Comparison of ENCODE assay signal across 23 mouse cellular contexts in the genomic region with DNA sequence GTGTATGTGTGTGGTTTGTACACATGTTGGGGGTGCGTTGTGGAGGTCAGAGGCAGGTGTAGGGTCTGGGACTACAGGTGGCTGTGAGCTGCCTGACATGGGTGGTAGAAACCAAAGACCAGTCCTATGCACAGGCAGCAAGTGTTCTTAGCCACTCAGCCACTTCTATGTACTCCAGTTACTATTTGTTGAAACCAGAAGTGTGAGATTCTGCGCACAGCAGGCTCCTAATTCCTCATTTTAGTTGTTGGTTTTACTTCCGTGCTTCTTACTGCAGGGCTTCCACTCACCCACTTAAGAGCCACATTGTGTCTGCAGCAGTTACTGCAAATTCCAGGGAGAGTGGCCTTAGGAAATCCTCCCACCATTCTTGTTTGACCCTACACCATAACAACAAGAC.
DNase-seq lines count a peak whose midpoint lies in the region; ATAC-seq and TF ChIP-seq lines count a peak whose summit lies in the region.
"Had no signal": no experiment of that assay in that cellular context is flagged by ENCODE, and none has a peak within 500 bp of the region (broad histone marks: within the 10 kb centered on the region; RNA-seq: fewer than 3 reads in every experiment).

No protein-coding gene starts in this region.

- no peak overlapping the region for H3K4me2 ChIP-seq in lung, embryonic 16.5 days (ENCODE audit: low read depth, low read length)
- H3K4me2 ChIP-seq: embryonic facial prominence, embryonic 15.5 days; heart, embryonic 13.5 days had no signal

- no peaks in the 10 kb centered on the region for H3K36me3 ChIP-seq in kidney, adult 2 months (ENCODE audit: control insufficient read depth, insufficient read depth, low read length)
- no peaks in the 10 kb centered on the region for H3K36me3 ChIP-seq in lung, embryonic 16.5 days (ENCODE audit: control insufficient read depth, insufficient read depth, low read length)
- H3K36me3 ChIP-seq: embryonic facial prominence, embryonic 15.5 days; forebrain, embryonic 10.5 days; heart, embryonic 13.5 days; limb, embryonic 10.5 days; midbrain, embryonic 10.5 days had no signal

- DNase-seq in kidney, adult 2 months: peak; percentile 9
- no peak for DNase-seq in kidney, postnatal 14 days
- DNase-seq in lung, postnatal 25 days (ENCODE audit: low spot score): no peak
- peak; percentile 23 for DNase-seq in brain, adult 2 months (ENCODE audit: low read depth, low spot score)
- DNase-seq in cerebellum, adult 9-11 months: no peak
- DNase-seq in right cerebral cortex, postnatal 10 days (ENCODE audit: low spot score in 2 of 2): no peak
- DNase-seq: adrenal gland, adult 8-10 months; cerebellum, adult 2 months; gastrocnemius, postnatal 14 days; kidney, adult 9 months; kidney, postnatal 4 days; retina, postnatal 1 day; spleen, adult 18-20 months; thymus, postnatal 14 days had no signal

- H3K27ac ChIP-seq in kidney, adult 2 months (ENCODE audit: insufficient read depth, low read depth, low read length): no peak overlapping the region
- peak overlapping the region; percentile 32 for H3K27ac ChIP-seq in lung, embryonic 16.5 days (ENCODE audit: low read length)
- H3K27ac ChIP-seq: embryonic facial prominence, embryonic 15.5 days; forebrain, embryonic 10.5 days; heart, embryonic 13.5 days; limb, embryonic 10.5 days; liver, embryonic 14.5 days; midbrain, embryonic 10.5 days had no signal

- H3K9me3 ChIP-seq in lung, embryonic 16.5 days (ENCODE audit: control insufficient read depth, low read length): peaks cover 5% of the 10 kb centered on the region; the same call in 1 of the 2 replicates
- H3K9me3 ChIP-seq: embryonic facial prominence, embryonic 15.5 days; forebrain, embryonic 10.5 days; heart, embryonic 13.5 days; limb, embryonic 10.5 days; midbrain, embryonic 10.5 days had no signal

- H3K4me3 ChIP-seq in kidney, adult 2 months (ENCODE audit: insufficient read depth, low read depth, low read length): no peak overlapping the region
- no peak overlapping the region for H3K4me3 ChIP-seq in lung, embryonic 16.5 days (ENCODE audit: low read length)
- H3K4me3 ChIP-seq: embryonic facial prominence, embryonic 15.5 days; forebrain, embryonic 10.5 days; heart, embryonic 13.5 days; limb, embryonic 10.5 days; midbrain, embryonic 10.5 days; myocyte had no signal

- TF ChIP-seq CTCF in kidney, adult 2 months (conservative IDR thresholded peaks at IDR 0.05; ENCODE audit: insufficient read depth, insufficient read length, low read depth, low read length): no peak

- peak; percentile 80 for ATAC-seq in lung, embryonic 16.5 days (ENCODE audit: low read depth)
- peak; percentile 43 for ATAC-seq in megakaryocyte progenitor cell, adult 5-6 weeks (replicated peaks; ENCODE audit: poor library complexity)

- H3K9ac ChIP-seq in lung, embryonic 16.5 days (ENCODE audit: low read length): no peak overlapping the region
- H3K9ac ChIP-seq: embryonic facial prominence, embryonic 15.5 days; heart, embryonic 13.5 days; liver, embryonic 14.5 days had no signal

- TF ChIP-seq POLR2A in kidney, adult 2 months (IDR thresholded peaks at IDR 0.05; ENCODE audit: low read depth, low read length): no peak

- WGBS in kidney, adult 2 months: 85% methylated on average over 3 of the region's 3 CpGs
- WGBS in lung, embryonic 16.5 days: 58% methylated on average over 3 of the region's 3 CpGs

- H3K27me3 ChIP-seq in kidney, adult 2 months (replicated peaks; ENCODE audit: control insufficient read depth, insufficient read depth, low read length): no peaks in the 10 kb centered on the region
- no peaks in the 10 kb centered on the region for H3K27me3 ChIP-seq in lung, embryonic 16.5 days (ENCODE audit: control insufficient read depth, insufficient read depth, low read depth, low read length)
- H3K27me3 ChIP-seq: embryonic facial prominence, embryonic 15.5 days had no signal

- H3K4me1 ChIP-seq in kidney, adult 2 months (ENCODE audit: control insufficient read depth, insufficient read depth, low read length): no peaks in the 10 kb centered on the region
- H3K4me1 ChIP-seq in lung, embryonic 16.5 days (replicated peaks; ENCODE audit: control insufficient read depth, insufficient read depth, low read length): no peaks in the 10 kb centered on the region
- H3K4me1 ChIP-seq: embryonic facial prominence, embryonic 15.5 days; forebrain, embryonic 10.5 days; heart, embryonic 13.5 days; midbrain, embryonic 10.5 days had no signal

Comparison
In these comparisons a context has a peak if more than half of its experiments do, and no peak if none do; other contexts are left out.
1. DNase-seq: peak in kidney, adult 2 months (single experiment) and brain, adult 2 months (single experiment); none in kidney, postnatal 14 days (single experiment), lung, postnatal 25 days (single experiment), cerebellum, adult 9-11 months (single experiment) and right cerebral cortex, postnatal 10 days (0 of 2).